Mouse (Mus musculus): ENCODE measurements around the gene Cpox. TPM values are rescaled to one million over a fixed set of nuclear protein-coding genes. Genes with fewer than 3 reads are reported as not detected.

The Cpox gene
- polyA plus RNA-seq, 1 experiment from 2014 or later: 13.4 TPM

DNA sequence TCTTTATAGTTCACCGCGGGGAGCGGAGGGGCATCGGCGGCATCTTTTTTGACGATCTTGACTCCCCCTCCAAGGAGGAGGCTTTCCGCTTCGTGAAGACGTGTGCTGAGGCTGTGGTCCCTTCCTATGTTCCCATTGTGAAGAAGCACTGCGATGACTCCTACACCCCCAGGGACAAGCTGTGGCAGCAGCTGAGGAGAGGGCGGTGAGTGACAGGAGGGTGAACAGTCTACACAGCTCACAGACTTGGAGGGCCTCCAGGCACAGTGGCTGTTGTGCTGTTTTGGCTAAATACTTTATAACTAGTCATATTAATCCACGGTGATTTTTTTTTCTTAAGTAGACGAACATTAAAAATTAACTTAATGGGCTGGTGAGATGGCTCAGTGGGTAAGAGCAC, 5.2 kb downstream of the Cpox start:
- Histone ChIP-seq H3K9ac (replicated peaks; ENCODE audit: low read depth) (no peak overlapping the region), H3K4me3 (ENCODE audit: low read depth, low read length) (no peak overlapping the region), H3K4me2 (replicated peaks; ENCODE audit: low read depth, low read length) (no peak overlapping the region), H3K27ac (ENCODE audit: low read length) (no peak overlapping the region), H3K36me3 (ENCODE audit: insufficient read depth, low read length) (peaks cover 10% of the 10 kb centered on the region; the same call in 1 of the 2 replicates), H3K9me3 (ENCODE audit: low read length) (no peaks in the 10 kb centered on the region), H3K27me3 (replicated peaks; ENCODE audit: insufficient read depth, low read length) (no peaks in the 10 kb centered on the region), H3K4me1 (ENCODE audit: insufficient read depth, low read depth, low read length) (peaks cover 3% of the 10 kb centered on the region; the same call in 1 of the 2 replicates)
- WGBS: 95% methylated on average over 13 of the region's 13 CpGs
- DNase-seq (ENCODE audit: low spot score) (no peak), ATAC-seq (no peak)
- no peak for TF ChIP-seq EP300 (IDR thresholded peaks at IDR 0.05)
- no peak for TF ChIP-seq CTCF (IDR thresholded peaks at IDR 0.05)

DNA sequence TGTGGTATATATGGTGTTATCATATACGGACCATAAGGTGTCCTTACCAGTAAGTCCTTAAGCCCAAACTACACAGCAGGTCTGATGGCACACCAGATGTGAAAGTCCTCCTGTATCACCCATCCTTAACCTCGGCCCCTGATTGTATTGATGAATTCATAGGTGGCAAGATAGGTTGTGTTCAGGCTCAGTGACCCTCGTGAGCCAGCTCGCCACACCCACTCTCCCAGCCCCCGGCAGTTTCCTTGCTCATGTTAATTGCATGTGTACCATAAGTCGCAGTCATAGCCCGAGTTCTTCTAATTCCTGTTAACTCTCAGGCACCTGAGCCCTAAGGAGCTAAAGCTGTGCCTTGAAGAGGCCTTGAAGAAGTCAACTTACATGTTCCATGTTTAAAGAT, 6.1 kb downstream of the Cpox start:
- H3K4me2 ChIP-seq (replicated peaks; ENCODE audit: low read depth, low read length): no peak overlapping the region
- ATAC-seq (no peak), DNase-seq (ENCODE audit: low spot score) (no peak)
- no peaks in the 10 kb centered on the region for H3K27me3 ChIP-seq (replicated peaks; ENCODE audit: insufficient read depth, low read length)
- WGBS: 84% methylated on average over 7 of the region's 7 CpGs
- no peak for TF ChIP-seq CTCF (IDR thresholded peaks at IDR 0.05)
- no peak for TF ChIP-seq EP300 (IDR thresholded peaks at IDR 0.05)
- no peaks in the 10 kb centered on the region for H3K9me3 ChIP-seq (ENCODE audit: low read length)
- H3K27ac ChIP-seq (ENCODE audit: low read length): no peak overlapping the region
- no peak overlapping the region for H3K4me3 ChIP-seq (ENCODE audit: low read depth, low read length)
- H3K9ac ChIP-seq (replicated peaks; ENCODE audit: low read depth): no peak overlapping the region
- H3K36me3 ChIP-seq (ENCODE audit: insufficient read depth, low read length): peaks cover 10% of the 10 kb centered on the region; the same call in 1 of the 2 replicates
- peaks cover 3% of the 10 kb centered on the region; the same call in 1 of the 2 replicates for H3K4me1 ChIP-seq (ENCODE audit: insufficient read depth, low read depth, low read length)

DNA sequence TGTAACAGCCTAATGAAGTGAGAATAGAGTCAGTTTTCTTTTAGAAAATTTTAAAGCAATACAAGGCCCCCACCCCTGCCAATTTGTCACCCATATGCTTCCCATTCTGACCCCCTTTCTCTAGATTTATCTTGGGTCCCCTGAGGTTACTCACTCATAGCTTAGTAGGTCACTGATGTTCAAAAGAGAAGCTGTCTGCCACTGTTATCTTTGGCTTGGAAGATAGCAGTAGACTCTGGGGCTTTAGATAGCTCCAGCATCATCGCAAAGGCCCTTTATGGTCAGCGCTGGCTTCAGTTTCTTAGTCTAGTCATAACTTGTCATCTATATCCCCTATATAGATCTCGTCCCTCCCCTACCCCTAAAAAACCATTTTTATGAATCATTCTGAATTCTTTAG, 6.5 kb downstream of the Cpox start:
- Histone ChIP-seq H3K27ac (ENCODE audit: low read length) (no peak overlapping the region), H3K36me3 (ENCODE audit: insufficient read depth, low read length) (peaks cover 10% of the 10 kb centered on the region; the same call in 1 of the 2 replicates), H3K4me2 (replicated peaks; ENCODE audit: low read depth, low read length) (no peak overlapping the region), H3K9me3 (ENCODE audit: low read length) (no peaks in the 10 kb centered on the region), H3K4me1 (ENCODE audit: insufficient read depth, low read depth, low read length) (no peaks in the 10 kb centered on the region), H3K9ac (replicated peaks; ENCODE audit: low read depth) (no peak overlapping the region), H3K4me3 (ENCODE audit: low read depth, low read length) (no peak overlapping the region), H3K27me3 (replicated peaks; ENCODE audit: insufficient read depth, low read length) (no peaks in the 10 kb centered on the region)
- no peak for TF ChIP-seq CTCF (IDR thresholded peaks at IDR 0.05)
- TF ChIP-seq EP300 (IDR thresholded peaks at IDR 0.05): no peak
- no peak for DNase-seq (ENCODE audit: low spot score)
- 87% methylated on average over 3 of the region's 3 CpGs for WGBS
- no peak for ATAC-seq

DNA sequence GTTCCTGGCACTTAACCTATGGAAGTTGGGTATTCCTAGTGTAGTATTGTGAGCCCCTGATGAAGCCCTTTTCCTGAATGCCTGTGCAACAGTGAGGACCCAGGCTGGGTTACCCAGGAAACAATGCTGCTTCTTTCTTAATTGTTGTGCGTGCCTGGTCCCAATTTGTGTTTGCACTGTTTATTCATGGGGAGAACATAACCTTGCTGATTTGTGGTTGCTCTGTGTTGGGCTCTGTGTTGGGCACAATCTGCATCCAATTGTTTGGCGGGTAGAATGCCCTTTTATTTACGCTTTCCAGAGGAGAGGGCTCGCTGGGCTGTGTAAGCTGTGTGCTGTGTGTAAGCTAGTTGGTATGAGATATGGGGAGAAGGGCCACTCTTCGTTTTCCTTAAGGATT, 7.4 kb downstream of the Cpox start:
- no peak for ATAC-seq
- Histone ChIP-seq H3K36me3 (ENCODE audit: insufficient read depth, low read length) (peaks cover 10% of the 10 kb centered on the region; the same call in 1 of the 2 replicates), H3K27me3 (replicated peaks; ENCODE audit: insufficient read depth, low read length) (no peaks in the 10 kb centered on the region), H3K9ac (replicated peaks; ENCODE audit: low read depth) (no peak overlapping the region), H3K4me2 (replicated peaks; ENCODE audit: low read depth, low read length) (no peak overlapping the region), H3K9me3 (ENCODE audit: low read length) (no peaks in the 10 kb centered on the region), H3K4me3 (ENCODE audit: low read depth, low read length) (no peak overlapping the region), H3K27ac (ENCODE audit: low read length) (no peak overlapping the region), H3K4me1 (ENCODE audit: insufficient read depth, low read depth, low read length) (no peaks in the 10 kb centered on the region)
- DNase-seq (ENCODE audit: low spot score): no peak
- TF ChIP-seq EP300 (IDR thresholded peaks at IDR 0.05) (no peak), CTCF (IDR thresholded peaks at IDR 0.05) (no peak)
- 84% methylated on average over 5 of the region's 5 CpGs for WGBS

DNA sequence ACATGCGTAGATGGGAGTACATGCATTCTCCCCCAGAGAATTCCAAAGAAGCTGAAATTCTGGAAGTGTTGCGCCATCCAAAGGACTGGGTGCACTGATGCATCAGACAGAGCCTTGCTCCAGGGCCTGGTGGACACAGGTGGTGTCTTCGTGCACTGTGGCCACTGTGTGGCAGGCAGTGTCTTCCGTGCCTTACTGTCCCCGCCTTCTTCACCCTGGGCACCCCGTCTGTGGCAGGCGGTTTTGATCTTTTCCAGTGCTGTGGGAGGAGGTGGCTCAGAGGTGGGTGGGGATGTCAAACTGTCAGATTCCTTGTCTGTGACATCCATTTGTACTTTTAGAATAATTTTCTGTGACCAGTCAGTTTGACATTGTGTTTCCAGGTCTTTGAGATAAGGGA, 8.6 kb downstream of the Cpox start:
- no peak for DNase-seq (ENCODE audit: low spot score)
- Histone ChIP-seq H3K4me1 (ENCODE audit: insufficient read depth, low read depth, low read length) (no peaks in the 10 kb centered on the region), H3K4me3 (ENCODE audit: low read depth, low read length) (no peak overlapping the region), H3K9ac (replicated peaks; ENCODE audit: low read depth) (no peak overlapping the region), H3K36me3 (ENCODE audit: insufficient read depth, low read length) (peaks cover 10% of the 10 kb centered on the region; the same call in 1 of the 2 replicates), H3K4me2 (replicated peaks; ENCODE audit: low read depth, low read length) (no peak overlapping the region), H3K27me3 (replicated peaks; ENCODE audit: insufficient read depth, low read length) (no peaks in the 10 kb centered on the region), H3K9me3 (ENCODE audit: low read length) (no peaks in the 10 kb centered on the region), H3K27ac (ENCODE audit: low read length) (no peak overlapping the region)
- TF ChIP-seq EP300 (IDR thresholded peaks at IDR 0.05) (no peak), CTCF (IDR thresholded peaks at IDR 0.05) (no peak)
- ATAC-seq: no peak
- 75% methylated on average over 7 of the region's 7 CpGs for WGBS

DNA sequence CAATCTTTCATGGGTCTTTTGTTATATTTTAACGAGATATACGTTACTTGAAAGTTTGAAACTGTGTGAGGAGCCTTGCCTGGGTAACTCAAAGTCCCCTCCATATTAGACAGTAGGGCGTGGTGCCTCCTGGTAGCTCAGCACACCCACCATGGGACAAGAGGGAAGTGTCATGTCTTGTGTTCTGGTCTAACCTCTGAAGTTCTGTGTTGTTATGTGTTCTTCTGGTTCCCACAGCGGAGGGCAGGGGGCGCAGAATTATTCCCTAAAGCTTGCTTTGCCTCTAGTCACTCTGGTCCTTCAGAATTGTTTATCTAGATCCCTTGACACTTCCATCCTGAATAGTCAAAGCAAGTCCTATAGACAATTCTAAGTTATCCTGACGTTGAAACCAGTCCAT, 12.0 kb downstream of the Cpox start:
- Histone ChIP-seq H3K4me1 (ENCODE audit: insufficient read depth, low read depth, low read length) (no peaks in the 10 kb centered on the region), H3K27ac (ENCODE audit: low read length) (no peak overlapping the region), H3K4me2 (replicated peaks; ENCODE audit: low read depth, low read length) (no peak overlapping the region), H3K36me3 (ENCODE audit: insufficient read depth, low read length) (0 out of 2 replicates have a peak, but pooled peaks cover 4% of the 10 kb centered on the region), H3K27me3 (replicated peaks; ENCODE audit: insufficient read depth, low read length) (no peaks in the 10 kb centered on the region), H3K9ac (replicated peaks; ENCODE audit: low read depth) (no peak overlapping the region), H3K4me3 (ENCODE audit: low read depth, low read length) (no peak overlapping the region), H3K9me3 (ENCODE audit: low read length) (no peaks in the 10 kb centered on the region)
- 88% methylated on average over 6 of the region's 6 CpGs for WGBS
- DNase-seq (ENCODE audit: low spot score): no peak
- ATAC-seq: no peak
- TF ChIP-seq CTCF (IDR thresholded peaks at IDR 0.05) (no peak), EP300 (IDR thresholded peaks at IDR 0.05) (no peak)

DNA sequence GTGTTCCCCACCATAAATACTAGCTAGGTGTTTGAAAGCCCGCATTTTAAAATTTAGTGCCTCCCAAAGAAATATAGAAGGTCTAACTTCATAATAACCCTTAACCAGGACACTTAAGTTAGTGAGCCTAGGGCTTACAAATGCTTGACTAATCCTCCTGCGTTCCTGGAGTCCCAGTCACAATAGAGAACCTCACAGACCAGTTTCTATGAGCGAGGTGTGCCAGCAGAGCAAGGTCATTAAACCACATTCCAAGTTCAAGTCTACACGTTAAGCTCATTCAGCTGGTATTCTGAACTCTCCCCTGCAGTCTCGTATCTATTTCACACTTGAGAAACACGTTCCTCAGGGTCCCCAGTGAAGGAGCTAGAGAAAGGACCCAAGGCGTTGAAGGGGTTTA, 12.8 kb downstream of the Cpox start:
- no peak overlapping the region for H3K4me3 ChIP-seq (ENCODE audit: low read depth, low read length)
- 67% methylated on average over 7 of the region's 7 CpGs for WGBS
- H3K36me3 ChIP-seq (ENCODE audit: insufficient read depth, low read length): 0 out of 2 replicates have a peak, but pooled peaks cover 4% of the 10 kb centered on the region
- no peak overlapping the region for H3K4me2 ChIP-seq (replicated peaks; ENCODE audit: low read depth, low read length)
- H3K9ac ChIP-seq (replicated peaks; ENCODE audit: low read depth): no peak overlapping the region
- H3K27me3 ChIP-seq (replicated peaks; ENCODE audit: insufficient read depth, low read length): no peaks in the 10 kb centered on the region
- TF ChIP-seq EP300 (IDR thresholded peaks at IDR 0.05): 0 out of 2 replicates have a peak, but pooled peaks have one; percentile 12
- TF ChIP-seq CTCF (IDR thresholded peaks at IDR 0.05): no peak
- ATAC-seq (peak; percentile 69), DNase-seq (ENCODE audit: low spot score) (peak; percentile 46)
- no peak overlapping the region for H3K27ac ChIP-seq (ENCODE audit: low read length)
- H3K4me1 ChIP-seq (ENCODE audit: insufficient read depth, low read depth, low read length): no peaks in the 10 kb centered on the region
- H3K9me3 ChIP-seq (ENCODE audit: low read length): no peaks in the 10 kb centered on the region

Data from lung, postnatal 0 days (tissue).